Mouse (Mus musculus) liver, embryonic 14.5 days (tissue): ENCODE results near the gene Olfr683.

Experiments
- CTCF ChIP-seq: IDR thresholded peaks from 2 replicates; pipeline ENCODE4 v1.5.1; 2016; ENCODE audit warnings: antibody characterized with exemption, low read depth, control low read depth
- EP300 ChIP-seq: IDR thresholded peaks from 2 replicates; pipeline ENCODE4 v1.6.1; 2016; ENCODE audit warnings: antibody characterized with exemption, low read depth

- TF ChIP-seq CTCF (no peak; the same call in 1 of the 2 replicates), EP300 (no peak)
Observed at GRCm38 (mm10) chr7:105170773-105171172, 24.0 kb upstream of the Olfr683 start.
